Mouse (Mus musculus): ENCODE results near the gene Mcm10.

DNA sequence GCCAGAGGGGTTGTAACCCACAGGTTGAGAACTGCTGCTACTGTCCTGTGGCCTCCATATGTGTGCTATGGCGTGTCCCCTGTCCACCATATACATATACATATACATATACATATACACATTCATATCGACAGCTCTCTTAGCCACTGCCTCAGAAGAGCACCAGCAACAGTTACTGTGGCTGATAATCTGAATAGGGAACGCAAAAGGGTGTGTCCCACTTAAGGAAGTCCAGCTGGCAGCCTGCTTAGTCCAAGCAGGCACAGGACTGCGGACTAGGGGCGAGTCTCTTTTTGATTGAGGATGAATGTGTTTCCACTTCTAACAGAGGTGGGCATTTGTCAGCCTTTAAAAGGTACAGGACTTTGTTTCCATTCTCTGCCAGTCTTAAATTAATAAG, 29.3 kb upstream of the Mcm10 start:
- TF ChIP-seq CTCF (IDR thresholded peaks at IDR 0.05) (no peak), EP300 (IDR thresholded peaks at IDR 0.05) (no peak)

Measured in lung, postnatal 0 days (tissue).